Mouse (Mus musculus) stomach, postnatal 0 days (tissue): ENCODE results near the gene Dcst2. TPM values are rescaled to one million over a fixed set of nuclear protein-coding genes. Genes with fewer than 3 reads are reported as not detected.

Experiments used
- ATAC-seq: fragments of 200-750 bp; cut with Nextera tagmentation; 2 replicates; pipeline ENCODE4 v1.8.0; 2017; ENCODE audit not compliant: low FRiP score, low TSS enrichment
- DNase-seq: peaks from one replicate; pipeline ENCODE4 v3.0.0-alpha.2; 2016; ENCODE audit warnings: low spot score
- H3K27ac ChIP-seq: fragments of 300-500 bp; sonication (generic); replicated peaks from 2 replicates; pipeline ENCODE4 v1.5.1; 2014; ENCODE audit warnings: mild to moderate bottlenecking, control low read depth
- H3K27me3 ChIP-seq: fragments of 300-500 bp; sonication (generic); 2 replicates; pipeline ENCODE4 v1.6.1; 2014; ENCODE audit warnings: low read length; ENCODE audit not compliant: control insufficient read depth, insufficient read depth
- H3K36me3 ChIP-seq: fragments of 300-500 bp; sonication (generic); 2 replicates; pipeline ENCODE4 v1.6.1; 2014; ENCODE audit warnings: low read length, mixed read lengths; ENCODE audit not compliant: control insufficient read depth, insufficient read depth
- H3K4me1 ChIP-seq: fragments of 300-500 bp; sonication (generic); replicated peaks from 2 replicates; pipeline ENCODE4 v1.6.1; 2014; ENCODE audit warnings: antibody characterized with exemption; ENCODE audit not compliant: control insufficient read depth, insufficient read depth
- H3K4me2 ChIP-seq: fragments of 300-500 bp; sonication (generic); replicated peaks from 2 replicates; pipeline ENCODE4 v1.6.1; 2014; ENCODE audit warnings: low read depth, mild to moderate bottlenecking, control low read depth, moderate library complexity
- H3K4me3 ChIP-seq: fragments of 300-500 bp; sonication (generic); 2 replicates; pipeline ENCODE4 v1.5.1; 2014; ENCODE audit warnings: low read depth, low read length, control low read depth
- H3K9ac ChIP-seq: fragments of 300-500 bp; sonication (generic); 2 replicates; pipeline ENCODE4 v1.6.1; 2014; ENCODE audit warnings: mild to moderate bottlenecking, low read length, control low read depth, mixed read lengths
- H3K9me3 ChIP-seq: fragments of 300-500 bp; sonication (generic); 2 replicates; pipeline ENCODE4 v1.6.1; 2016; ENCODE audit warnings: low read length; ENCODE audit not compliant: control insufficient read depth
- CTCF ChIP-seq: IDR thresholded peaks from 2 replicates; pipeline ENCODE4 v1.5.1; 2016; ENCODE audit warnings: antibody characterized with exemption, low read depth, mild to moderate bottlenecking, moderate library complexity
- EP300 ChIP-seq: optimal IDR thresholded peaks from 2 replicates; pipeline ENCODE3; 2016; ENCODE audit warnings: antibody characterized with exemption
- WGBS: fragments of 180-500 bp; shearing (Covaris S2); extraction: QIAGEN DNeasy Blood & Tissue Kit; methylation state at CpG from one replicate; pipeline ENCODE4 v1.1.7; 2014; 5-methylcytosine and 5-hydroxymethylcytosine counted together
- polyA plus RNA-seq: library from polyadenylated mRNA; unstranded; fragments of >200 nt; fragmentation: Nextera tagmentation; extraction: Ambion mirVana; gene quantifications from 2 replicates; pipeline ENCODE4 v1.2.1, GENCODE M21; 2015

Gene Dcst2
- polyA plus RNA-seq, 1 experiment from 2014 or later = 0.33 TPM

DNA sequence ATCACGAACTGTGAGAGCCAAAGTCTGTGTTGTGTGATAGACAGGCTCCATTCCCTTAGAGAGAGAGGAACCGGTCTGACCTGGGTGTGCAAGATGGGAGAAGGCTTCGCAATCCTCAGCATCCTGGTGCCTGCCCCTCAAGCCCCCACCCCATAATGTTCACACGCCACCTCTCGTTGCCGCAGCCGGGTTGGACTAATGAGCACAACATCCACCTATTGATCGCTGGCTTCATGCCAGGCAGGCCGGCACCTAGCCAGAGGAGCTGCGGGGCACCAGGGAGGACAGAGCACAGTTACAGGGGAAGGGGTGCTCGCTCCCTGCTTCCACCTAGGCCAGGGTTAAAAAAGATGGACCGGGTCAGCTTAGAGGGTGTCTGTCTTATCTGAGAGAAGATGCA lies 29.3 kb upstream of the Dcst2 start:
- ATAC-seq (no peak), DNase-seq (no peak)
- Histone ChIP-seq H3K4me1 (no peaks in the 10 kb centered on the region), H3K27ac (no peak overlapping the region; the same call in 1 of the 2 replicates), H3K36me3 (0 out of 2 replicates have a peak, but pooled peaks cover 2% of the 10 kb centered on the region), H3K9ac (no peak overlapping the region), H3K4me2 (no peak overlapping the region), H3K27me3 (no peaks in the 10 kb centered on the region), H3K4me3 (no peak overlapping the region), H3K9me3 (no peaks in the 10 kb centered on the region)
- 49% methylated on average over 12 of the region's 12 CpGs for WGBS
- TF ChIP-seq EP300 = no peak
- TF ChIP-seq CTCF = no peak

DNA sequence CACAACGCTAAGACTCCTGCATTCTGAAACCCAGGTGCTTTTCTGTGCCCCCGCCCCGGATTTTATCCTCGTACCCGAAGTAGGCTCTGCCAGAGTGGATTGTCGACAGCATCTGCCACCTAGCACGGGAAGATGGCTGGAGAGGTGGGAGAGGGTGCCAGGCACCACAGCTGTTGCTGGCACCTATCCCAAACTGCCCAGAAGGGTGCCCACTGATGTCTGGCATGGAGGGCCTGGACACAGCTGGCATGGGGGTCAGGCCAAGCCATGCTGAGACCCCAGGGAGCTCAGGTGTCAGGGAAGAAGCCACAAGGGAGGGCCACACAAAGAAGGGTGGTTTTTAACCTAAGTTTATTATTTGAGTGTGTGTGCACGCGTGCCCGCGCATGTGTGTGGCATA lies 28.7 kb upstream of the Dcst2 start:
- no peak for TF ChIP-seq CTCF
- TF ChIP-seq EP300 = no peak
- no peaks in the 10 kb centered on the region for H3K27me3 ChIP-seq
- no peak overlapping the region for H3K9ac ChIP-seq
- 60% methylated on average over 11 of the region's 11 CpGs for WGBS
- H3K9me3 ChIP-seq = no peaks in the 10 kb centered on the region
- no peak overlapping the region for H3K4me2 ChIP-seq
- no peak for ATAC-seq
- H3K27ac ChIP-seq = no peak overlapping the region
- no peak overlapping the region for H3K4me3 ChIP-seq
- H3K4me1 ChIP-seq = 0 out of 2 replicates have a peak, but pooled peaks cover under 1% of the 10 kb centered on the region
- H3K36me3 ChIP-seq = 0 out of 2 replicates have a peak, but pooled peaks cover 2% of the 10 kb centered on the region
- DNase-seq = no peak

GRCm38 (mm10) chr3:89336529-89336928 lies 25.2 kb upstream of the Dcst2 start:
- peaks cover 2% of the 10 kb centered on the region; the same call in 1 of the 2 replicates for H3K36me3 ChIP-seq
- TF ChIP-seq EP300 = no peak
- whole genome bisulfite sequencing = 22% methylated on average over 6 of the region's 6 CpGs
- no peak for ATAC-seq
- peaks cover 5% of the 10 kb centered on the region for H3K4me1 ChIP-seq
- H3K4me2 ChIP-seq = peak overlapping the region; percentile 91; the same call in 1 of the 2 replicates
- peak overlapping the region; percentile 78; the same call in 1 of the 2 replicates for H3K4me3 ChIP-seq
- H3K27me3 ChIP-seq = no peaks in the 10 kb centered on the region
- no peak for DNase-seq
- no peaks in the 10 kb centered on the region for H3K9me3 ChIP-seq
- H3K9ac ChIP-seq = no peak overlapping the region
- H3K27ac ChIP-seq = no peak overlapping the region

DNA sequence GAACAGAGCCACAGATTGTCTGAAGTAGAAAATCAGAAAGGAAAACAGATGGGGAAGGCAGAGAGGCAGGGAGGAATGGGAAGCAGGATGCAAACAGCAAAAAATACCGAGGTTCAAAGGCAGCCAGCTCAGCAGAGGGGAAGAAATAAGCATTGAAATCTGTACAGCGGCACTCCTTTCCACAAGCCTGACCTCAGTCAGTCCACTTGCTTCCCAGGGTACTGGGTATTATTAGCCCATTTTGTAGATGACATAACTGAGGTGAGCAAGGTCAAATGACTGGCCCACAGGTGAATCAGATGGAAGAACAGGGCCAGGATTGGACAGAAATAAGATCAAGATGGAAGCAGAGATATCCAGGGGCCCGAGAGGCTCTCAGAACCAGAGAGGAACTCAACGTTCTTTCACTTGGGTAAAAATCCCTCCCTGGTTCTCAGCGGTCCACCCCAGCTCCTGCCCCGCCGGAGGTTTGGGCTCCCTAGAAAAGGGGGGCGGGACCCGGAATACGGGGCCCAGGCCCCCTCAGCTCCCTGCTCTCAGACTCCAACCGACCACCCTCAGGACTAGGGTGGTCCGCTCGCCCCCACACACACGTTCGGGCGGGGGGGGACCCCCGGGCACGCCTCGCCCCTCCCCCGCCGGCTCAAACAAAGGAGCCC lies 24.6 kb upstream of the Dcst2 start:
- under 1% methylated on average over 20 of the region's 21 CpGs for WGBS
- H3K4me3 ChIP-seq = peak overlapping the region; percentile 78
- peak overlapping the region; percentile 89 for H3K27ac ChIP-seq
- no peaks in the 10 kb centered on the region for H3K27me3 ChIP-seq
- peak; percentile 2; the same call in 1 of the 2 replicates for ATAC-seq
- H3K4me1 ChIP-seq = peaks cover 5% of the 10 kb centered on the region
- H3K9ac ChIP-seq = peak overlapping the region; percentile 85
- no peak for DNase-seq
- H3K4me2 ChIP-seq = peak overlapping the region; percentile 91
- no peaks in the 10 kb centered on the region for H3K9me3 ChIP-seq
- TF ChIP-seq CTCF (no peak), EP300 (no peak)
- peaks cover 2% of the 10 kb centered on the region; the same call in 1 of the 2 replicates for H3K36me3 ChIP-seq

GRCm38 (mm10) chr3:89337721-89338578 lies 23.8 kb upstream of the Dcst2 start, which contains the start of gene Efna4:
Gene Efna4 (minus strand): TSS chr3:89338028.
- 1% methylated on average over 44 of the region's 44 CpGs for WGBS

More at GRCm38 (mm10) chr3:89337721-89338578, 23.8 kb upstream of the Dcst2 start, which contains the start of gene Efna4:
- DNase-seq (peak; percentile 79), ATAC-seq (peak; percentile 66)
- TF ChIP-seq CTCF (0 out of 2 replicates have a peak, but pooled peaks have one; percentile 1), EP300 (no peak)
- H3K9me3 ChIP-seq = no peaks in the 10 kb centered on the region
- no peaks in the 10 kb centered on the region for H3K27me3 ChIP-seq
- peaks cover 2% of the 10 kb centered on the region; the same call in 1 of the 2 replicates for H3K36me3 ChIP-seq
- H3K4me2 ChIP-seq = peak within 1 kb of the TSS; percentile 91
- peaks cover 5% of the 10 kb centered on the region for H3K4me1 ChIP-seq
- H3K9ac ChIP-seq = peak within 1 kb of the TSS; percentile 85
- peak within 1 kb of the TSS; percentile 89 for H3K27ac ChIP-seq
- peak within 1 kb of the TSS; percentile 78 for H3K4me3 ChIP-seq
